Mouse (Mus musculus): ENCODE results near the gene L3mbtl2. TPM values are rescaled to one million over a fixed set of nuclear protein-coding genes. Genes with fewer than 3 reads are reported as not detected.

The L3mbtl2 gene
- polyA plus RNA-seq, 1 experiment from 2014 or later, result 16.6 TPM

Other genes with a start within 250 kb of the L3mbtl2 start
- 308 and 402 TPM in 2 replicates for gene Rbx1, start 197.6 kb upstream of the L3mbtl2 start, polyA plus RNA-seq (2015; fragmentation: Nextera tagmentation; extraction: Ambion mirVana)
- gene Ep300, start 78.5 kb upstream of the L3mbtl2 start, polyA plus RNA-seq (2015; fragmentation: Nextera tagmentation; extraction: Ambion mirVana), result 12.3 and 12.6 TPM in 2 replicates
- gene Chadl, start 33.4 kb downstream of the L3mbtl2 start, polyA plus RNA-seq (2015; fragmentation: Nextera tagmentation; extraction: Ambion mirVana), result 0.83 and 1.4 TPM in 2 replicates
- 19.5 and 21.4 TPM in 2 replicates for gene Zc3h7b, start 81.2 kb downstream of the L3mbtl2 start, polyA plus RNA-seq (2015; fragmentation: Nextera tagmentation; extraction: Ambion mirVana)
- gene Rangap1, start 81.6 kb downstream of the L3mbtl2 start, polyA plus RNA-seq (2015; fragmentation: Nextera tagmentation; extraction: Ambion mirVana), result 90.4 and 92.7 TPM in 2 replicates
- 22.0 and 22.2 TPM in 2 replicates for gene Tef, start 138.5 kb downstream of the L3mbtl2 start, polyA plus RNA-seq (2015; fragmentation: Nextera tagmentation; extraction: Ambion mirVana)
- 11.8 and 13.8 TPM in 2 replicates for gene Tob2, start 194.9 kb downstream of the L3mbtl2 start, polyA plus RNA-seq (2015; fragmentation: Nextera tagmentation; extraction: Ambion mirVana)
- 92.7 and 114 TPM in 2 replicates for gene Phf5a, start 208.0 kb downstream of the L3mbtl2 start, polyA plus RNA-seq (2015; fragmentation: Nextera tagmentation; extraction: Ambion mirVana)
- 486 and 514 TPM in 2 replicates for gene Aco2, start 208.4 kb downstream of the L3mbtl2 start, polyA plus RNA-seq (2015; fragmentation: Nextera tagmentation; extraction: Ambion mirVana)